Mouse (Mus musculus) neural tube, embryonic 15.5 days (tissue): Measurements from ENCODE around the gene Adsl. TPM values are rescaled to one million over a fixed set of nuclear protein-coding genes. Genes with fewer than 3 reads are reported as not detected.
"Not testable (repeated sequence)": the region's sequence is repeated elsewhere in the genome, so short reads cannot be mapped to it uniquely, and the experiment has no call there.

Experiments used
- ATAC-seq: fragments of 200-750 bp; cut with Nextera tagmentation; 2 replicates; pipeline ENCODE4 v1.8.0; 2017; ENCODE audit warnings: mild to moderate bottlenecking, moderate TSS enrichment, moderate library complexity; ENCODE audit not compliant: low FRiP score
- H3K27ac ChIP-seq: fragments of 300-500 bp; sonication (generic); replicated peaks from 2 replicates; pipeline ENCODE4 v1.5.1; 2015; ENCODE audit warnings: mild to moderate bottlenecking, inconsistent platforms
- H3K27me3 ChIP-seq: fragments of 300-500 bp; sonication (generic); replicated peaks from 2 replicates; pipeline ENCODE4 v1.6.1; 2015; ENCODE audit warnings: inconsistent platforms
- H3K36me3 ChIP-seq: fragments of 300-500 bp; sonication (generic); 2 replicates; pipeline ENCODE4 v1.6.1; 2015; ENCODE audit warnings: inconsistent platforms
- H3K4me1 ChIP-seq: fragments of 300-500 bp; sonication (generic); 2 replicates; pipeline ENCODE4 v1.6.1; 2015; ENCODE audit warnings: inconsistent platforms
- H3K4me2 ChIP-seq: fragments of 300-500 bp; sonication (generic); 2 replicates; pipeline ENCODE4 v1.6.1; 2015; ENCODE audit warnings: inconsistent platforms, mild to moderate bottlenecking, moderate library complexity
- H3K4me3 ChIP-seq: fragments of 300-500 bp; sonication (generic); replicated peaks from 2 replicates; pipeline ENCODE4 v1.5.1; 2015; ENCODE audit warnings: mild to moderate bottlenecking, inconsistent platforms
- H3K9ac ChIP-seq: fragments of 300-500 bp; sonication (generic); replicated peaks from 2 replicates; pipeline ENCODE4 v1.6.1; 2015; ENCODE audit warnings: mild to moderate bottlenecking, inconsistent platforms
- H3K9me3 ChIP-seq: fragments of 300-500 bp; sonication (generic); replicated peaks from 2 replicates; pipeline ENCODE4 v1.6.1; 2016; ENCODE audit warnings: inconsistent platforms
- WGBS: fragments of 180-500 bp; shearing (Covaris S2); methylation state at CpG from one replicate; pipeline ENCODE4 v1.1.7; 2015; ENCODE audit warnings: mixed read lengths; 5-methylcytosine and 5-hydroxymethylcytosine counted together
- polyA plus RNA-seq: library from polyadenylated mRNA; unstranded; fragments of >200 nt; fragmentation: Nextera tagmentation; extraction: Ambion mirVana; gene quantifications from 2 replicates; pipeline ENCODE4 v1.2.1, GENCODE M21; 2015

Adsl gene
- 111 and 133 TPM in 2 replicates for polyA plus RNA-seq

- Histone ChIP-seq H3K4me3 (peak within 1 kb of the TSS; percentile 87), H3K36me3 (peaks cover 14% of the 10 kb centered on the region), H3K27me3 (no peaks in the 10 kb centered on the region), H3K4me1 (peaks cover 17% of the 10 kb centered on the region), H3K4me2 (peak within 1 kb of the TSS; percentile 84), H3K9me3 (no peaks in the 10 kb centered on the region), H3K27ac (peak within 1 kb of the TSS; percentile 81), H3K9ac (peak within 1 kb of the TSS; percentile 66)
- peak; percentile 94 for ATAC-seq
- WGBS = under 1% methylated on average over 63 of the region's 63 CpGs
Measured at GRCm38 (mm10) chr15:80948145-80949135, at the start of gene Adsl. Gene Adsl (plus strand): TSS chr15:80948490.

GRCm38 (mm10) chr15:80899806-80900205 is 48.5 kb upstream of the Adsl start:
- 82% methylated on average over 2 of the region's 2 CpGs for WGBS
- Histone ChIP-seq H3K4me2 (no peak overlapping the region), H3K27ac (no peak overlapping the region), H3K27me3 (no peaks in the 10 kb centered on the region), H3K36me3 (peaks cover 83% of the 10 kb centered on the region), H3K4me1 (no peaks in the 10 kb centered on the region), H3K4me3 (no peak overlapping the region), H3K9me3 (no peaks in the 10 kb centered on the region), H3K9ac (no peak overlapping the region)
- no peak for ATAC-seq

GRCm38 (mm10) chr15:80901806-80902513 is 46.3 kb upstream of the Adsl start:
- Histone ChIP-seq H3K9me3 (no peaks in the 10 kb centered on the region), H3K27ac (no peak overlapping the region), H3K36me3 (peaks cover 81% of the 10 kb centered on the region), H3K4me3 (no peak overlapping the region), H3K9ac (no peak overlapping the region), H3K4me1 (no peaks in the 10 kb centered on the region), H3K27me3 (no peaks in the 10 kb centered on the region), H3K4me2 (no peak overlapping the region)
- WGBS = 86% methylated on average over 6 of the region's 6 CpGs
- no peak for ATAC-seq

- H3K9ac ChIP-seq, H3K4me1 ChIP-seq, H3K27me3 ChIP-seq, H3K4me2 ChIP-seq, H3K9me3 ChIP-seq, H3K27ac ChIP-seq, ATAC-seq, H3K4me3 ChIP-seq: not testable (repeated sequence)
- over 99% methylated on average over 6 of the region's 6 CpGs for WGBS
- peaks cover 73% of the 10 kb centered on the region for H3K36me3 ChIP-seq
Measured at GRCm38 (mm10) chr15:80904776-80905175, 43.5 kb upstream of the Adsl start.

DNA sequence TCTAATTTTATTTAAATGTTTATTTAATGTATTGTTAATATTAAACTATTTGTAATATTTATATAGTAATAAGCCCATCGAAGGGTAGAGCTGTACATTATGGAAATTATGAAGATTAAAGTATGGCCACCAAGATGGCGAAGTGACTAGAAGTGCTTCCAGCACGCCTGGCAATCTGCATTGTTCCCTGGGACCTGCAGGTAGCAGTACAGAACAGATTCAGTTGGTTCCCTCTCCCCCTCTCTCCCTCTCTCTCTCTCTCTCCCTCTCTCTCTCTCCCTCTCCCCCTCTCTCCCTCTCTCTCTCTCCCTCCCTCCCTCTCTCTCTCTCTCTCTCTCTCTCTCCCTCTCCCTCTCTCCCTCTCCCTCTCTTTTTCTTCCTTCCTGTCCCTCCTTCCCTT is 38.1 kb upstream of the Adsl start:
- no peaks in the 10 kb centered on the region for H3K9me3 ChIP-seq

GRCm38 (mm10) chr15:80910790-80911531 is 37.3 kb upstream of the Adsl start:
- 95% methylated on average over 4 of the region's 4 CpGs for WGBS
- H3K27me3 ChIP-seq = no peaks in the 10 kb centered on the region
- ATAC-seq = no peak
- H3K9ac ChIP-seq = no peak overlapping the region
- no peak overlapping the region for H3K4me2 ChIP-seq
- H3K4me1 ChIP-seq = no peaks in the 10 kb centered on the region
- H3K36me3 ChIP-seq = peaks cover 67% of the 10 kb centered on the region
- no peaks in the 10 kb centered on the region for H3K9me3 ChIP-seq
- no peak overlapping the region for H3K27ac ChIP-seq
- H3K4me3 ChIP-seq = no peak overlapping the region

More for the DNA sequence above, 38.1 kb upstream of the Adsl start:
- 87% methylated on average over 3 of the region's 3 CpGs for WGBS
- no peak for ATAC-seq
- Histone ChIP-seq H3K4me1 (no peaks in the 10 kb centered on the region), H3K9ac (no peak overlapping the region), H3K4me3 (no peak overlapping the region), H3K27ac (no peak overlapping the region), H3K4me2 (no peak overlapping the region), H3K36me3 (peaks cover 72% of the 10 kb centered on the region), H3K27me3 (no peaks in the 10 kb centered on the region)

DNA sequence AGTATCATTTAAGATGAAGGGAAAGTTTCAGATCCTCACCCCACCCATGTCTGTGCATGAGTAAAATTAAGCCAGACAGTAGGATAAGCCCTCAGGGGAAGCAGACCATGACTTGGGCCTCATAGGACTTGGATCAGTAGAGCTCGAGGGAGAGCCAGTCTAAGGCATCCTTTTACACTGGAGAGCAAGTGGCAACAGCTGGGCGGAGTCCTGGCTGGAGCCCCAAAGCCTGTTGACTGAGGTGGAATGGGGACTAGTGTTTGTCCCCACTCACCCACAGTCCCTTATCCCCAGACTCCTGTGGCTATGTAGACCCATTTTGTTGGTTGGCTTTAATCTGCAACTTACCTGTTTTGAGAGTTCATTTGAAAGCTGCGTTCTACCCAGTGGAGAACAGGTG is 36.1 kb upstream of the Adsl start:
- no peak overlapping the region for H3K4me2 ChIP-seq
- no peak overlapping the region for H3K4me3 ChIP-seq
- H3K4me1 ChIP-seq = no peaks in the 10 kb centered on the region
- no peak overlapping the region for H3K9ac ChIP-seq
- H3K36me3 ChIP-seq = peaks cover 66% of the 10 kb centered on the region
- ATAC-seq = no peak
- no peak overlapping the region for H3K27ac ChIP-seq
- no peaks in the 10 kb centered on the region for H3K27me3 ChIP-seq
- no peaks in the 10 kb centered on the region for H3K9me3 ChIP-seq
- 91% methylated on average over 3 of the region's 3 CpGs for WGBS

- H3K4me2 ChIP-seq = no peak overlapping the region
- ATAC-seq = no peak
- no peaks in the 10 kb centered on the region for H3K9me3 ChIP-seq
- H3K9ac ChIP-seq = no peak overlapping the region
- no peak overlapping the region for H3K27ac ChIP-seq
- peaks cover 70% of the 10 kb centered on the region for H3K36me3 ChIP-seq
- WGBS = 85% methylated on average over 1 of the region's 1 CpGs
- no peaks in the 10 kb centered on the region for H3K4me1 ChIP-seq
- H3K27me3 ChIP-seq = no peaks in the 10 kb centered on the region
- no peak overlapping the region for H3K4me3 ChIP-seq
Measured at GRCm38 (mm10) chr15:80913803-80914202, 34.5 kb upstream of the Adsl start.

DNA sequence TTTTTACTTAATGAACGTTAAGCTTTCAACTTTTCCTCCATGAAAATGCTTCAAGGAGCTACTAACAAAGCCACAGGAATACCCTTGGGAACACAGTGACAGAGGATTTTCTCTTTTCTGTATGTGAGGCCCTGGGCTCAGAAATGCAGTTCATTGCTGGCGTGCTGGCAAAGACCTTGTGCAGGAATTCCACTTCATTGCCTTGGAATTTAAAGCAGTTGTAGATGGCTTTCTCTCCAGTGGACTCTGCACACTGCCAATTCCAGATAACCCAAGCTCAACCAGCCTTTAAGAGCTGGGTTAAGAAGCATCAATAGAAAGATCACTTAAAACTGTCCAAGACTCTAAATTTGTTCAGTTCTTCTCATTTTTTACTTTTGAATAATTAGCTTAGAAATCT is 32.4 kb upstream of the Adsl start:
- ATAC-seq = no peak
- WGBS = 73% methylated on average over 2 of the region's 2 CpGs
- H3K4me3 ChIP-seq = no peak overlapping the region
- H3K9me3 ChIP-seq = no peaks in the 10 kb centered on the region
- no peak overlapping the region for H3K4me2 ChIP-seq
- no peaks in the 10 kb centered on the region for H3K4me1 ChIP-seq
- H3K36me3 ChIP-seq = peaks cover 80% of the 10 kb centered on the region
- H3K27ac ChIP-seq = no peak overlapping the region
- H3K9ac ChIP-seq = no peak overlapping the region
- no peaks in the 10 kb centered on the region for H3K27me3 ChIP-seq

GRCm38 (mm10) chr15:80916621-80917020 is 31.7 kb upstream of the Adsl start:
- no peak for ATAC-seq
- H3K27me3 ChIP-seq = no peaks in the 10 kb centered on the region
- no peak overlapping the region for H3K4me2 ChIP-seq
- no peak overlapping the region for H3K4me3 ChIP-seq
- H3K27ac ChIP-seq = no peak overlapping the region
- H3K9ac ChIP-seq = no peak overlapping the region
- no peaks in the 10 kb centered on the region for H3K4me1 ChIP-seq
- 92% methylated on average over 7 of the region's 7 CpGs for WGBS
- peaks cover 79% of the 10 kb centered on the region for H3K36me3 ChIP-seq
- no peaks in the 10 kb centered on the region for H3K9me3 ChIP-seq

- Histone ChIP-seq H3K4me1 (no peaks in the 10 kb centered on the region), H3K36me3 (peaks cover 76% of the 10 kb centered on the region)
Measured at GRCm38 (mm10) chr15:80920346-80920745, 27.9 kb upstream of the Adsl start.

More at GRCm38 (mm10) chr15:80920346-80920745, 27.9 kb upstream of the Adsl start:
- Histone ChIP-seq H3K27me3 (no peaks in the 10 kb centered on the region), H3K27ac (no peak overlapping the region), H3K9me3 (no peaks in the 10 kb centered on the region), H3K9ac (no peak overlapping the region), H3K4me3 (no peak overlapping the region), H3K4me2 (no peak overlapping the region)
- WGBS = 98% methylated on average over 3 of the region's 3 CpGs
- ATAC-seq = no peak
